ENCODE assay signal across 9 mouse cellular contexts in genomic region chr6:113991482-113991881, GRCm38 (mm10). TPM values are rescaled to one million over a fixed set of nuclear protein-coding genes. Genes with fewer than 3 reads are reported as not detected.
DNase-seq lines count a peak whose midpoint lies in the region; ATAC-seq and TF ChIP-seq lines count a peak whose summit lies in the region.
"Had no signal": no experiment of that assay in that cellular context is flagged by ENCODE, and none has a peak within 500 bp of the region (broad histone marks: within the 10 kb centered on the region; RNA-seq: fewer than 3 reads in every experiment).

No protein-coding gene starts in this region.

- peak; percentile 41; the same call in 1 of the 2 replicates for ATAC-seq in neural tube, embryonic 15.5 days (ENCODE audit: low FRiP score)
- ATAC-seq in activated CD4-positive, CD25-positive, alpha-beta regulatory T cell, adult 4 months = no peak

- DNase-seq in retina, postnatal 1 day = peak; percentile 32
- DNase-seq in retina, embryonic 14.5 days (ENCODE audit: low spot score) = no peak
- peak; percentile 55 to 72 for DNase-seq in frontal cortex, postnatal 25 days (ENCODE audit: low spot score in 2 of 2)
- DNase-seq in layer of hippocampus, adult 9-11 months = peak; percentile 87
- no peak for DNase-seq in gastrocnemius, adult 2 months
- DNase-seq in spleen, adult 12 weeks (ENCODE audit: low spot score) = no peak

- H3K9ac ChIP-seq in neural tube, embryonic 15.5 days (replicated peaks) = no peak overlapping the region
- H3K9ac ChIP-seq: stomach, embryonic 15.5 days had no signal

- H3K27ac ChIP-seq in neural tube, embryonic 15.5 days (replicated peaks) = peak overlapping the region; percentile 65
- H3K27ac ChIP-seq in gastrocnemius, adult 2 months = no peak overlapping the region
- H3K27ac ChIP-seq: stomach, embryonic 15.5 days had no signal

- 0 out of 2 replicates have a peak overlapping the region, but pooled peaks have one; percentile 15 for H3K4me2 ChIP-seq in neural tube, embryonic 15.5 days
- H3K4me2 ChIP-seq: stomach, embryonic 15.5 days had no signal

- WGBS in neural tube, embryonic 15.5 days = 38% methylated on average over 11 of the region's 11 CpGs

- no peaks in the 10 kb centered on the region for H3K9me3 ChIP-seq in neural tube, embryonic 15.5 days (replicated peaks)
- H3K9me3 ChIP-seq: stomach, embryonic 15.5 days had no signal

- no peak overlapping the region for H3K4me3 ChIP-seq in neural tube, embryonic 15.5 days (replicated peaks)
- H3K4me3 ChIP-seq in gastrocnemius, adult 2 months = no peak overlapping the region
- H3K4me3 ChIP-seq: stomach, embryonic 15.5 days had no signal

- H3K36me3 ChIP-seq in neural tube, embryonic 15.5 days = no peaks in the 10 kb centered on the region
- H3K36me3 ChIP-seq: stomach, embryonic 15.5 days had no signal

- H3K4me1 ChIP-seq in neural tube, embryonic 15.5 days = peaks cover 17% of the 10 kb centered on the region
- H3K4me1 ChIP-seq: stomach, embryonic 15.5 days had no signal

- H3K27me3 ChIP-seq in neural tube, embryonic 15.5 days (replicated peaks) = no peaks in the 10 kb centered on the region
- H3K27me3 ChIP-seq: stomach, embryonic 15.5 days had no signal

- intact Hi-C loops in gastrocnemius, adult 2 months (cut with DNase I) = no loop called here

- TF ChIP-seq CTCF in gastrocnemius, adult 2 months (IDR thresholded peaks at IDR 0.05) = no peak

RNA-seq across cellular contexts. Expression of gene Atp2b2, which starts 50.9 kb away (rescaled TPM):
- polyA plus RNA-seq in neural tube, embryonic 15.5 days (2015; fragmentation: Nextera tagmentation; extraction: Ambion mirVana) = 31.5 and 37.9 TPM in 2 replicates
- under 1 TPM in 1 of 2 experiments, not detected in 1; 0.05 TPM for polyA plus RNA-seq in activated CD4-positive, CD25-positive, alpha-beta regulatory T cell, adult 4 months (2017; shearing (Covaris generic))
- total RNA-seq in gastrocnemius, adult 2 months (2021) = under 1 TPM; 0.10 to 0.28 TPM

Comparison
In these comparisons a context has a peak if more than half of its experiments do, and no peak if none do; other contexts are left out.
1. DNase-seq: peak in retina, postnatal 1 day (single experiment), frontal cortex, postnatal 25 days (2 of 2) and layer of hippocampus, adult 9-11 months (single experiment); none in retina, embryonic 14.5 days (single experiment), gastrocnemius, adult 2 months (single experiment) and spleen, adult 12 weeks (single experiment).
2. RNA of gene Atp2b2, which starts 50.9 kb away (polyA plus RNA-seq): 31.5 to 37.9 TPM in neural tube, embryonic 15.5 days; 0.05 TPM in activated CD4-positive, CD25-positive, alpha-beta regulatory T cell, adult 4 months; every median in the first group is over 10 times any median in the second.